Mouse (Mus musculus) hindbrain, postnatal 0 days (tissue): ENCODE results near the gene Parp6. TPM values are rescaled to one million over a fixed set of nuclear protein-coding genes. Genes with fewer than 3 reads are reported as not detected.

Experiments
- ATAC-seq: fragments of 200-750 bp; cut with Nextera tagmentation; 2 replicates; pipeline ENCODE4 v1.8.0; 2017; ENCODE audit warnings: mild to moderate bottlenecking, moderate TSS enrichment, moderate library complexity
- DNase-seq: peaks from one replicate; pipeline ENCODE4 v3.0.0-alpha.2; 2015; ENCODE audit warnings: low spot score
- H3K27ac ChIP-seq: fragments of 300-500 bp; sonication (generic); 2 replicates; pipeline ENCODE4 v1.5.1; 2014; ENCODE audit warnings: mild to moderate bottlenecking
- H3K27me3 ChIP-seq: fragments of 300-500 bp; sonication (generic); 2 replicates; pipeline ENCODE4 v1.6.1; 2014; ENCODE audit warnings: low read length, mixed read lengths; ENCODE audit not compliant: insufficient read depth
- H3K36me3 ChIP-seq: fragments of 300-500 bp; sonication (generic); 2 replicates; pipeline ENCODE4 v1.6.1; 2014; ENCODE audit warnings: low read length, mixed read lengths; ENCODE audit not compliant: insufficient read depth
- H3K4me1 ChIP-seq: fragments of 300-500 bp; sonication (generic); 2 replicates; pipeline ENCODE4 v1.6.1; 2014; ENCODE audit warnings: antibody characterized with exemption, low read length, mixed read lengths; ENCODE audit not compliant: insufficient read depth
- H3K4me2 ChIP-seq: fragments of 300-500 bp; sonication (generic); 2 replicates; pipeline ENCODE4 v1.6.1; 2014; ENCODE audit warnings: low read depth, mild to moderate bottlenecking, low read length, moderate library complexity, mixed read lengths
- H3K4me3 ChIP-seq: fragments of 300-500 bp; sonication (generic); 2 replicates; pipeline ENCODE4 v1.5.1; 2014; ENCODE audit warnings: low read length
- H3K9ac ChIP-seq: fragments of 300-500 bp; sonication (generic); replicated peaks from 2 replicates; pipeline ENCODE4 v1.6.1; 2014; ENCODE audit warnings: mild to moderate bottlenecking, low read length, moderate library complexity, mixed read lengths
- H3K9me3 ChIP-seq: fragments of 300-500 bp; sonication (generic); 2 replicates; pipeline ENCODE4 v1.6.1; 2016; ENCODE audit warnings: low read length, mixed read lengths
- CTCF ChIP-seq: IDR thresholded peaks from 2 replicates; pipeline ENCODE4 v1.5.1; 2016; ENCODE audit warnings: antibody characterized with exemption, control low read depth, low read depth
- WGBS: fragments of 180-500 bp; shearing (Covaris S2); extraction: QIAGEN DNeasy Blood & Tissue Kit; methylation state at CpG from one replicate; pipeline ENCODE4 v1.1.7; 2014; 5-methylcytosine and 5-hydroxymethylcytosine counted together
- polyA plus RNA-seq: library from polyadenylated mRNA; unstranded; fragments of >200 nt; fragmentation: Nextera tagmentation; extraction: Ambion mirVana; gene quantifications from 2 replicates; pipeline ENCODE4 v1.2.1, GENCODE M21; 2015
- total RNA-seq: library from RNA; depleted of rRNA; stranded (reverse); fragments of >200 nt; gene quantifications from 2 replicates; pipeline ENCODE4 v1.2.3, GENCODE M21; 2014; rRNA removed

Parp6 gene
- total and polyA plus RNA-seq, 2 experiments from 2014 or later = 123 to 156 TPM

DNA sequence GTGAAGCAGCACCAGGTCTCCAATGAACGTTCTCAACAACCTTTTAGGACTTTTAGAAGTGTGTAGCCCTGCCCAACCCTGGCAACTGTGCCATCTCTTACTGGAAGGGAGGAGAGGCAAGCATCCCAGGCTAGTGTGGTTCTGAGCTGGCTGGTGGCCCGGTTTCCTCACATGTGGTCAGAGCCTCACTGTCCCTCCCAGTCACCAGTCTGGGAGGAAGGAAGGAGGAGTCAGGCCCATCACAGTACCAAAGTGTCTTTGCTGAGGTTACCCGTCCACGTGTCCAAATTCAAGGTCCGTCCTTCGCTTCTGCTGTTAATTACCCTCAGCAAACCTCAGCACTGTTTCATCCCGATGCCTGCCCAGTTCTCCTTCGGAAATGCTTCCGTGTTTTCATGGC lies 75.1 kb downstream of the Parp6 start:
- peak overlapping the region; percentile 61 for H3K4me2 ChIP-seq
- ATAC-seq (peak; percentile 84), DNase-seq (peak; percentile 65)
- H3K4me1 ChIP-seq = peaks cover 10% of the 10 kb centered on the region
- no peak for TF ChIP-seq CTCF
- peak overlapping the region; percentile 31 for H3K4me3 ChIP-seq
- H3K27me3 ChIP-seq = no peaks in the 10 kb centered on the region
- H3K9me3 ChIP-seq = no peaks in the 10 kb centered on the region
- no peaks in the 10 kb centered on the region for H3K36me3 ChIP-seq
- WGBS = 13% methylated on average over 9 of the region's 9 CpGs
- peak overlapping the region; percentile 38 for H3K9ac ChIP-seq
- H3K27ac ChIP-seq = peak overlapping the region; percentile 54

- peaks cover 10% of the 10 kb centered on the region for H3K4me1 ChIP-seq
- H3K27ac ChIP-seq = 0 out of 2 replicates have a peak overlapping the region, but pooled peaks have one; percentile 1
- DNase-seq (no peak), ATAC-seq (no peak)
- H3K4me3 ChIP-seq = no peak overlapping the region
- no peaks in the 10 kb centered on the region for H3K9me3 ChIP-seq
- no peaks in the 10 kb centered on the region for H3K36me3 ChIP-seq
- WGBS = 64% methylated on average over 16 of the region's 16 CpGs
- no peaks in the 10 kb centered on the region for H3K27me3 ChIP-seq
- no peak for TF ChIP-seq CTCF
- H3K4me2 ChIP-seq = no peak overlapping the region
- H3K9ac ChIP-seq = no peak overlapping the region
Observed at GRCm38 (mm10) chr9:59694571-59695450, 77.7 kb downstream of the Parp6 start.

DNA sequence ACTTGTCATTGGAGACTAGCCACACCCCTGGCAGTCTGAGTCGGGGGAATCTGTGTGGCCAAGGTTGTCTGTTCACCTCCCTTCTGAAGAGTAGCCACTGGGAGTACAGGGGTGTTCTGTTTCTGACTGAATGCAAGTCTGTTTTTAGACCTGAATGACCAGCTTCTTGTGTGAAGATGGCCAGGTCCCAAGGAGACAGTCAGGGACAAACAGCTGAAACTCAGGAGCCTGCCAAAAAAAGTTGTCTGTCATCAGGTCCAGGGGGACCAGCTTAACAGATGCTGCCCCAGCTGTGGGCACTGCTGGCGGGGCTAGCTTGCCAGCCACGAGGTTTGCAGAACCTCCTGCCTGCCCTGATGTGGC lies 78.3 kb downstream of the Parp6 start:
- Histone ChIP-seq H3K27me3 (no peaks in the 10 kb centered on the region), H3K27ac (0 out of 2 replicates have a peak overlapping the region, but pooled peaks have one; percentile 1), H3K4me3 (no peak overlapping the region), H3K4me2 (no peak overlapping the region), H3K9ac (no peak overlapping the region), H3K9me3 (no peaks in the 10 kb centered on the region), H3K36me3 (no peaks in the 10 kb centered on the region), H3K4me1 (peaks cover 10% of the 10 kb centered on the region)
- peak; percentile 44 for DNase-seq
- 28% methylated on average over 3 of the region's 3 CpGs for WGBS
- ATAC-seq = no peak; the same call in 1 of the 2 replicates
- no peak for TF ChIP-seq CTCF

DNA sequence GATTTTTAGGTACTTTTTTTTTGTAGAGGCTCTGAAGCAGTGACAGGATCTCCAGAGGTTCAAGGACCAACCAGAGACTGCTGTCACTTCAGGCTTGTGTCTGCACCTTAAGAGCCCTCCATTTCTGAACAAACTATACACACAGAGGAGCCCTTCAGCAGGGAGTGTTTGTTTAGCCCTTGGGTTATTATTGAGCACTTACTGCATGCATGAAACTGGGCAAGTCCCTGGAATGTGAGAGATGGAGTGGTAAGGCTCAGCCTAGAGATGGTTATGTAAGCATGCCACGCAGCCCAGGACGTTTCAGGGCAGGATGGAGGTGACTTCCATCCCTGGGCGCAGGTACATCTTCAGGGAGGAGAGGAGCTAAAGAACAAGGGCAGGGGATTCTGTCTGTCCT lies 79.3 kb downstream of the Parp6 start:
- Histone ChIP-seq H3K27ac (no peak overlapping the region), H3K27me3 (no peaks in the 10 kb centered on the region), H3K4me1 (peaks cover 10% of the 10 kb centered on the region), H3K9ac (no peak overlapping the region), H3K9me3 (no peaks in the 10 kb centered on the region), H3K36me3 (no peaks in the 10 kb centered on the region), H3K4me3 (no peak overlapping the region), H3K4me2 (no peak overlapping the region)
- no peak for TF ChIP-seq CTCF
- no peak for ATAC-seq
- WGBS = 90% methylated on average over 3 of the region's 3 CpGs
- no peak for DNase-seq

Other genes with a start within 250 kb of the Parp6 start
- 34.4 and 40.3 TPM in 2 replicates for gene Arih1, start 130.7 kb upstream of the Parp6 start, total RNA-seq
- 7.4 and 9.3 TPM in 2 replicates for gene Arih1, start 130.7 kb upstream of the Parp6 start, polyA plus RNA-seq
- 52.9 and 54.8 TPM in 2 replicates for gene Hexa, start 77.7 kb upstream of the Parp6 start, total RNA-seq
- gene Hexa, start 77.7 kb upstream of the Parp6 start, polyA plus RNA-seq = 52.7 and 53.1 TPM in 2 replicates
- 1.5 and 3.7 TPM in 2 replicates for gene Tmem202, start 77.4 kb upstream of the Parp6 start, total RNA-seq
- 1.1 and 1.6 TPM in 2 replicates for gene Tmem202, start 77.4 kb upstream of the Parp6 start, polyA plus RNA-seq
- 82.3 and 91.7 TPM in 2 replicates for gene Celf6, start 39.4 kb upstream of the Parp6 start, total RNA-seq
- 40.1 and 40.9 TPM in 2 replicates for gene Celf6, start 39.4 kb upstream of the Parp6 start, polyA plus RNA-seq
- gene Pkm, start 39.1 kb downstream of the Parp6 start, total RNA-seq = 945 and 948 TPM in 2 replicates
- gene Pkm, start 39.1 kb downstream of the Parp6 start, polyA plus RNA-seq = 864 and 883 TPM in 2 replicates
- gene Gramd2, start 62.9 kb downstream of the Parp6 start, total RNA-seq = 5.0 and 11.2 TPM in 2 replicates
- gene Gramd2, start 62.9 kb downstream of the Parp6 start, polyA plus RNA-seq = 2.9 and 4.0 TPM in 2 replicates
- gene Senp8, start 133.4 kb downstream of the Parp6 start, total RNA-seq = 2.4 and 8.2 TPM in 2 replicates
- gene Senp8, start 133.4 kb downstream of the Parp6 start, polyA plus RNA-seq = 4.3 and 5.6 TPM in 2 replicates
- 25.0 and 46.3 TPM in 2 replicates for gene Myo9a, start 133.6 kb downstream of the Parp6 start, total RNA-seq
- 14.4 and 15.4 TPM in 2 replicates for gene Myo9a, start 133.6 kb downstream of the Parp6 start, polyA plus RNA-seq